Mouse (Mus musculus): ENCODE measurements around the gene Ighmbp2.

- TF ChIP-seq CTCF (IDR thresholded peaks at IDR 0.05; ENCODE audit: low read depth, low read length) = no peak
- TF ChIP-seq POLR2A (IDR thresholded peaks at IDR 0.05; ENCODE audit: extremely low read depth, insufficient read depth, low read length) = no peak
These were observed 17.6 kb downstream of the Ighmbp2 start for GRCm38 (mm10) chr19:3265180-3265579.

All from liver, adult 2 months (tissue).